Mouse (Mus musculus) stomach, postnatal 0 days (tissue): ENCODE measurements around the gene Gm9603.
"Not testable (repeated sequence)": the region's sequence is repeated elsewhere in the genome, so short reads cannot be mapped to it uniquely, and the experiment has no call there.

Source experiments
- CTCF ChIP-seq: IDR thresholded peaks from 2 replicates; pipeline ENCODE4 v1.5.1; 2016; ENCODE audit warnings: antibody characterized with exemption, low read depth, mild to moderate bottlenecking, moderate library complexity
- EP300 ChIP-seq: optimal IDR thresholded peaks from 2 replicates; pipeline ENCODE3; 2016; ENCODE audit warnings: antibody characterized with exemption

- TF ChIP-seq CTCF, EP300: not testable (repeated sequence)
These were observed at the start of gene Gm9603 for GRCm38 (mm10) chr14:5687357-5687756.
